Mouse (Mus musculus): ENCODE data around the gene Ccdc106. TPM values are rescaled to one million over a fixed set of nuclear protein-coding genes. Genes with fewer than 3 reads are reported as not detected.
"Not testable (repeated sequence)": the region's sequence is repeated elsewhere in the genome, so short reads cannot be mapped to it uniquely, and the experiment has no call there.

The Ccdc106 gene
- total RNA-seq, 2 experiments from 2014 or later, result not detected

- peak; percentile 89 for DNase-seq (ENCODE audit: low spot score)
These were observed 5.0 kb upstream of the Ccdc106 start, which contains the start of gene Gm44973 for GRCm38 (mm10) chr7:5015118-5016001. Gene Gm44973 (plus strand): TSS chr7:5015496.

- no peak for DNase-seq (ENCODE audit: low spot score)
These were observed 4.3 kb upstream of the Ccdc106 start for GRCm38 (mm10) chr7:5016057-5016456.

GRCm38 (mm10) chr7:5016920-5017319, 3.4 kb upstream of the Ccdc106 start:
- DNase-seq (ENCODE audit: low spot score), result no peak

GRCm38 (mm10) chr7:5017352-5017751, 3.0 kb upstream of the Ccdc106 start:
- DNase-seq (ENCODE audit: low spot score), result no peak

- DNase-seq (ENCODE audit: low spot score), result no peak
These were observed 2.4 kb upstream of the Ccdc106 start for GRCm38 (mm10) chr7:5017931-5018330.

- DNase-seq (ENCODE audit: low spot score), result not testable (repeated sequence)
These were observed 777 bp upstream of the Ccdc106 start for GRCm38 (mm10) chr7:5019576-5019975.

- DNase-seq (ENCODE audit: low spot score), result peak; percentile 27
These were observed 332 bp downstream of the Ccdc106 start for GRCm38 (mm10) chr7:5020685-5021084.

- no peak for DNase-seq (ENCODE audit: low spot score)
These were observed 844 bp downstream of the Ccdc106 start for GRCm38 (mm10) chr7:5021197-5021596.

- DNase-seq (ENCODE audit: low spot score), result no peak
These were observed 9.2 kb downstream of the Ccdc106 start for GRCm38 (mm10) chr7:5029543-5029942.

- no peak for DNase-seq (ENCODE audit: low spot score)
These were observed 9.6 kb downstream of the Ccdc106 start for GRCm38 (mm10) chr7:5029946-5030345.

GRCm38 (mm10) chr7:5030554-5031275, 10.4 kb downstream of the Ccdc106 start:
- no peak for DNase-seq (ENCODE audit: low spot score)

- DNase-seq (ENCODE audit: low spot score), result no peak
These were observed 11.1 kb downstream of the Ccdc106 start for GRCm38 (mm10) chr7:5031496-5031895.

GRCm38 (mm10) chr7:5033818-5034217, 13.5 kb downstream of the Ccdc106 start, which contains the start of gene 4632433K11Rik:
Gene 4632433K11Rik (plus strand): TSS chr7:5034118.
- no peak for DNase-seq (ENCODE audit: low spot score)

- no peak for DNase-seq (ENCODE audit: low spot score)
These were observed 15.3 kb downstream of the Ccdc106 start for GRCm38 (mm10) chr7:5035628-5036027.

- DNase-seq (ENCODE audit: low spot score), result no peak
These were observed 15.8 kb downstream of the Ccdc106 start for GRCm38 (mm10) chr7:5036136-5036535.

GRCm38 (mm10) chr7:5037026-5037425, 16.7 kb downstream of the Ccdc106 start:
- no peak for DNase-seq (ENCODE audit: low spot score)

- no peak for DNase-seq (ENCODE audit: low spot score)
These were observed 17.1 kb downstream of the Ccdc106 start for GRCm38 (mm10) chr7:5037467-5037866.

GRCm38 (mm10) chr7:5038109-5038732, 17.9 kb downstream of the Ccdc106 start, which contains the start of gene Zfp784:
Gene Zfp784 (minus strand): TSS chr7:5038446.
- DNase-seq (ENCODE audit: low spot score), result peak; percentile 94

GRCm38 (mm10) chr7:5038940-5039339, 18.6 kb downstream of the Ccdc106 start:
- DNase-seq (ENCODE audit: low spot score), result no peak

- DNase-seq (ENCODE audit: low spot score), result no peak
These were observed 24.6 kb downstream of the Ccdc106 start for GRCm38 (mm10) chr7:5044981-5045380.

- no peak for DNase-seq (ENCODE audit: low spot score)
These were observed 25.8 kb downstream of the Ccdc106 start for GRCm38 (mm10) chr7:5046112-5046511.

- DNase-seq (ENCODE audit: low spot score), result peak; percentile 40
These were observed 27.0 kb downstream of the Ccdc106 start for GRCm38 (mm10) chr7:5047313-5047712.
